Mouse (Mus musculus): Measurements from ENCODE around the gene Mei1. TPM values are rescaled to one million over a fixed set of nuclear protein-coding genes. Genes with fewer than 3 reads are reported as not detected.
A peak's percentile ranks its signal among the peaks of the same experiment; 100 is the strongest.

Mei1 gene
- 0.05 TPM in 1 of 2 replicates, not detected in the other for polyA plus RNA-seq (2015; fragmentation: Nextera tagmentation; extraction: Ambion mirVana)

DNA sequence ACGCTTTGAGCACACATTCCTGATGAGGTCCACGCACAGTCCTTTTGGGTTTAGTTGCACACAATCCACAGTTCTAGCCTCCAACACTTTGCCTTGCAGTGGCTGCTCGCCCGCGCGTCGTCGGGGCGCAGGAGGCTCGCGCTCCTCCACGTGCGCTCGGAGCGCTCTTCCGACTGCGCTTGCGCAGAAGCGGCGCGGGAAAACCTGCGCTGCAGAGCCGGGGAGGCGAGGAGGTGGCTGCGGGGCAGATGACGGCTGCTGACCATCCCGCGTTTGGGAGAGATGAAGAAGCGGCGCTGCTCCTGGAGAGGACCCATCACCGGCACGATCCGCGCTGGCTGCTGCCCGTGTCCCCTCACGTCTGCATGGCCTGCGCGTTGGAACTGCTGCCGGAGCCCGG, at the start of gene Mei1:
Gene Mei1 (plus strand): TSS at position 99 of the 400 bp plus-strand sequence.
- H3K4me3 ChIP-seq = peak within 1 kb of the TSS; percentile 20
- no peak for ATAC-seq (ENCODE audit: insufficient number of reproducible peaks, low FRiP score, low TSS enrichment, low read depth)
- WGBS = 21% methylated on average over 40 of the region's 40 CpGs
- H3K27ac ChIP-seq = no peak within 1 kb of the TSS
- H3K27me3 ChIP-seq = peaks cover 55% of the 10 kb centered on the region
- peaks cover 12% of the 10 kb centered on the region; the same call in 1 of the 2 replicates for H3K4me1 ChIP-seq
- H3K9ac ChIP-seq = no peak within 1 kb of the TSS
- H3K9me3 ChIP-seq = no peaks in the 10 kb centered on the region
- peak within 1 kb of the TSS; percentile 31 for H3K4me2 ChIP-seq
- no peaks in the 10 kb centered on the region for H3K36me3 ChIP-seq

DNA sequence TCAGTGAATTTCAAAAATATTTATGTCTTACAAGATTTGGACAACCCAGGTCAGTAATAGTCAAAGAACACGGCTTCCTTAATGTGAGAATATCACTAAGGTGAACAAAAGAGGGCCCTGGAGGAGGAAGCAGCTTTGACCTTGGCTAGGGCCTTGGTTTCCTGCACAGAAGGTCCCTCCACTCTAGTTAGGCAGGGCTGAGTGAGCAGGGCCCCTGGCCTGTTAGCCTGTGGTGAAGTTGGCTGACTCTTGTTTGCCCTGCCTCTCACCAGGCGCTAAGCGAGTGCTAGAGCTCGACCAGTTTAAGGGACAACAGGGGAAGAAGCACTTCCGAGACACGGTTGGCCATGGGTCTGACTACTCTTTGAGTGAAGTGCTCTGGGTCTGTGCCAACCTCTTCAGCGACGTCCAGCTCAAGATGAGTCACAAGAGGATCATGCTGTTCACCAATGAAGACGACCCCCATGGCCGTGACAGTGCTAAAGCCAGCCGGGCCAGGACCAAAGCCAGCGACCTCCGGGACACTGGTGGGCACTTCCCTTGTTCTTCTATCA, 47.2 kb upstream of the Mei1 start:
- no peak for ATAC-seq (ENCODE audit: insufficient number of reproducible peaks, low FRiP score, low TSS enrichment, low read depth)
- Histone ChIP-seq H3K9ac (no peak overlapping the region), H3K36me3 (peaks cover 74% of the 10 kb centered on the region), H3K4me1 (no peaks in the 10 kb centered on the region), H3K4me3 (no peak overlapping the region), H3K27me3 (no peaks in the 10 kb centered on the region), H3K27ac (no peak overlapping the region), H3K4me2 (no peak overlapping the region), H3K9me3 (no peaks in the 10 kb centered on the region)
- 85% methylated on average over 13 of the region's 13 CpGs for WGBS

DNA sequence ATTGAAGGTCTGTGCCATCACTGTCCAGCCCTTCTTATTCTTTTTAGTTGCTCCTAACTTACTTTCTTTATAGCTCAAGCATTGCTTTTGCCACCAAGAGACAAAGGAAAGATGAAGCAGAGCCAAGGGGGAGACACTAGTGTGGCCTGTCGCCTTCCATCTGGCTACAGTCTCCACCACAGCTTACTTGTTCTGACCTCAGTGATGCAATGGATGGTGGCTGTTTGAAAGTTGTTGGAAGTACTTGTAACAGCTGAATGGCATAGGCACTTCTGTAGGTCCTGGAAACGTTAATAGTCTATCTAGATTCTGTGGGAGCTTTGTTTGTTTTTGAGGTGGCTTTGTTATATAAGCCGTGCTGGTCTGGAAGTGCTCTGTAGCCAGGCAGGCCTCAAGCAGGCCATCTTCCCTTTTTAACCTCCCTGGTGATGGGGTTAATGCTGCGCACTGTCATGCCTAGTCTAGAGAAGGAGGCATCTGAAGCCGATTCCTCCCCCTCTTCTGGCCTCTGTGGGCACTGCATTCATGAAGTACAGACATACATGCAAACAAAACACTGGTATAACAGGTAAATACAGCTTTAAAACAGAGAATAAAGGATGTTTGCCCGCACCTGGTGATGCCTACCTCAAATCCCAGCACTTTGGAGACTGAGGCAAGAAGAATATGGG, 45.7 kb upstream of the Mei1 start:
- Histone ChIP-seq H3K4me1 (no peaks in the 10 kb centered on the region), H3K27me3 (no peaks in the 10 kb centered on the region), H3K4me2 (no peak overlapping the region), H3K9me3 (no peaks in the 10 kb centered on the region), H3K9ac (no peak overlapping the region), H3K27ac (no peak overlapping the region), H3K36me3 (peaks cover 80% of the 10 kb centered on the region), H3K4me3 (no peak overlapping the region)
- 91% methylated on average over 6 of the region's 6 CpGs for WGBS
- no peak for ATAC-seq (ENCODE audit: insufficient number of reproducible peaks, low FRiP score, low TSS enrichment, low read depth)

- WGBS = 92% methylated on average over 7 of the region's 7 CpGs
- Histone ChIP-seq H3K4me1 (no peaks in the 10 kb centered on the region), H3K36me3 (peaks cover 93% of the 10 kb centered on the region), H3K27me3 (no peaks in the 10 kb centered on the region), H3K9me3 (no peaks in the 10 kb centered on the region), H3K27ac (no peak overlapping the region), H3K4me3 (no peak overlapping the region), H3K9ac (no peak overlapping the region), H3K4me2 (no peak overlapping the region)
- ATAC-seq (ENCODE audit: insufficient number of reproducible peaks, low FRiP score, low TSS enrichment, low read depth) = no peak
Observed at GRCm38 (mm10) chr15:82027276-82027675, 42.5 kb upstream of the Mei1 start.

DNA sequence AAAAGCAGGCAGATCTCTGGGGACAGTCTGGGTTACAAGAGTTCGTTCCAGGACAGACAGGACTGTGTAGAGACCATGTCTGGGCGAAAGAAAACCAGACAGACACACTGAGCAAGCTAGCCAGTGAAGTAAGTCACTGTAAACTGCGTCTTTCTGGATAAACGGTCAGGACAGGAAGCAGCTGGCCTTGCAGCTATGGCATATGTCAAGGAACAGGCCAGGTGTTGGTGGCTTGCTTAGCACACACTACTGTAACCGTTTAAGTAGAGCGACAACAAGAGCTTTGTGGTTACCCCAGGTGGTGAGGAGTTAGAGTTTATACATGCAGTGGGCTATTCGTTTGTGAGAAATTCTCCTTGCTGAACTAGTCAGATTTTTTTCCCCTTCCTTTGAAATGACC, 42.1 kb upstream of the Mei1 start:
- H3K27ac ChIP-seq = no peak overlapping the region
- no peak overlapping the region for H3K4me3 ChIP-seq
- no peak overlapping the region for H3K9ac ChIP-seq
- no peaks in the 10 kb centered on the region for H3K27me3 ChIP-seq
- 82% methylated on average over 7 of the region's 7 CpGs for WGBS
- H3K4me1 ChIP-seq = no peaks in the 10 kb centered on the region
- H3K36me3 ChIP-seq = peaks cover 93% of the 10 kb centered on the region
- H3K4me2 ChIP-seq = no peak overlapping the region
- H3K9me3 ChIP-seq = no peaks in the 10 kb centered on the region
- no peak for ATAC-seq (ENCODE audit: insufficient number of reproducible peaks, low FRiP score, low TSS enrichment, low read depth)

DNA sequence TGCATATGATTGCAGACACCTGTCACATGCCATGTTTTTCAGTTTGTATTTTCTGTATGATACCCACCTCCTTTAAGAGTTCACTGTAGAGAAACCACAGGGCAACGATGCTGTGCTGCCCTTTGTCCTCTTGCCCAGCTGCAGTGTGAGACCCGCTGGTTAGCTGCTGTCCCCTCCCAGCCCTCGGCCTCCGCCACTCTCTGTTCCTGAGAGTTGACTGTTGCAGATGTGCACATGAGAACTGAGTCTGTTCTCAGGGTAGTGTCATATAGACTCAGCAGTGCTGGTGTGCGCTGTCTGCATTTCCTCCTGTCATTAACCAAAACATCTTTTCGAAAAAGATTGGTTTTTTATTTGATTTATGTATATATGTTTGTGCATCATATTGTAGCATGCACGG, 37.4 kb upstream of the Mei1 start:
- Histone ChIP-seq H3K4me1 (no peaks in the 10 kb centered on the region), H3K4me3 (no peak overlapping the region), H3K9me3 (no peaks in the 10 kb centered on the region), H3K4me2 (no peak overlapping the region), H3K9ac (no peak overlapping the region), H3K36me3 (peaks cover 79% of the 10 kb centered on the region), H3K27me3 (no peaks in the 10 kb centered on the region), H3K27ac (no peak overlapping the region)
- ATAC-seq (ENCODE audit: insufficient number of reproducible peaks, low FRiP score, low TSS enrichment, low read depth) = no peak
- 90% methylated on average over 7 of the region's 7 CpGs for WGBS

GRCm38 (mm10) chr15:82033762-82034161, 36.0 kb upstream of the Mei1 start, which contains the start of gene Desi1:
Gene Desi1 (minus strand): TSS chr15:82033862.
- Histone ChIP-seq H3K9me3 (no peaks in the 10 kb centered on the region), H3K4me2 (no peak within 1 kb of the TSS), H3K27ac (no peak within 1 kb of the TSS), H3K27me3 (no peaks in the 10 kb centered on the region), H3K36me3 (peaks cover 84% of the 10 kb centered on the region), H3K4me1 (no peaks in the 10 kb centered on the region), H3K9ac (no peak within 1 kb of the TSS), H3K4me3 (no peak within 1 kb of the TSS)
- 92% methylated on average over 4 of the region's 4 CpGs for whole genome bisulfite sequencing
- no peak for ATAC-seq (ENCODE audit: insufficient number of reproducible peaks, low FRiP score, low TSS enrichment, low read depth)

DNA sequence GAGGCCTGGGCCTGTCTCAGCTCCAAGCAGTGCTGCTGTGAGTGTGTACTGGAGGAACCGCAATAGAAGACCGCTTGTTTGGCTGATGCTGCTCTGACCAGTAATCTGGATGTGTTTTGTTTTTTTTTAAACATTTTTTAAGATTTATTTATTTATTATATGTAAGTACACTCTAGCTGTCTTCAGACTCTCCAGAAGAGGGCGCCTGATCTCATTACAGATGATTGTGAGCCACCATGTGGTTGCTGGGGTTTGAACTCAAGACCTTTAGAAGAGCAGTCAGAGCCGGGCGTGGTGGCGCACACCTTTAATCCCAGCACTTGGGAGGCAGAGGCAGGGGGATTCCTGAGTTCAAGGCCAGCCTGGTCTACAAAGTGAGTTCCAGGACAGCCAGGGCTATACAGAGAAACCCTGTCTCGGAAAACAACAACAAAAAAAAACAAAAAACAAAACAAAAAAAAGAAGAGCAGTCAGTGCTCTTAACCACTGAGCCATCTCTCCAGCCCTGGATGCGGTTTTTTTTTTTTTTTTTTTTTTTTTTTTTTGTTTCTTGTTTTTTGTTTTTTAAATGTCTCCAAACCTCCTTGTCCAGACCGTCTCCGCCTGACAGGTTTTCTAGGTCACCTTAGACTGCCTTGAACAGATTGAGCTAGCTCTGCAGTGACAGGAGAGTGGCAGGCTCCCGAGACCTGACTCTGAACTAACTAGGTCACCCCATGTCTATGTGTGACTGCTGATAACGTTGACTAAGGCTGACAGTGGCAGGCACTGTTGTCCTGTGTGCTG, 33.7 kb upstream of the Mei1 start:
- Histone ChIP-seq H3K27ac (no peak overlapping the region), H3K36me3 (peaks cover 84% of the 10 kb centered on the region), H3K4me3 (no peak overlapping the region), H3K4me1 (no peaks in the 10 kb centered on the region), H3K9me3 (no peaks in the 10 kb centered on the region), H3K4me2 (no peak overlapping the region), H3K27me3 (no peaks in the 10 kb centered on the region), H3K9ac (no peak overlapping the region)
- 86% methylated on average over 12 of the region's 12 CpGs for WGBS
- no peak for ATAC-seq (ENCODE audit: insufficient number of reproducible peaks, low FRiP score, low TSS enrichment, low read depth)

DNA sequence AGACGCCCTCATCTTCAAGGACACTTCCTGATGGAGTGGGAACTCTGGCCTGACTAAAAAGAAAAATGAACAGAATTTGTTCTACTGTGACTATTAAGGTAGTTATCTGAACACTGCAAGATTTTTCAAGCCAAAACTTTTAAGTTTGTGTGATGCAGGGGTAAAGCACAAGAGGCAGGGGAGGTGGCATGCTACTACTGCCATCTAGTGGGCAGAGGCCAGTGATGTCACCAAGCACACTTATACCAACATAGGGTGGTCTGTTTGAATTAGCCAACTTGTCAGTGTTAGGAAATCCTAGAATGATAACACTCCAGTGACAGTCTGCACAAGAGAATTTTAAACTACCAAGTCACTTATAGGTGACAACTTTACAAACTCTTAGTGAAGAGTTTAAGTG, 29.1 kb upstream of the Mei1 start:
- no peak for ATAC-seq (ENCODE audit: insufficient number of reproducible peaks, low FRiP score, low TSS enrichment, low read depth)
- H3K9me3 ChIP-seq = no peaks in the 10 kb centered on the region
- H3K9ac ChIP-seq = no peak overlapping the region
- H3K27me3 ChIP-seq = no peaks in the 10 kb centered on the region
- no peak overlapping the region for H3K4me3 ChIP-seq
- WGBS = 95% methylated on average over 1 of the region's 1 CpGs
- peaks cover 64% of the 10 kb centered on the region for H3K36me3 ChIP-seq
- peaks cover 7% of the 10 kb centered on the region for H3K4me1 ChIP-seq
- no peak overlapping the region for H3K4me2 ChIP-seq
- H3K27ac ChIP-seq = no peak overlapping the region

DNA sequence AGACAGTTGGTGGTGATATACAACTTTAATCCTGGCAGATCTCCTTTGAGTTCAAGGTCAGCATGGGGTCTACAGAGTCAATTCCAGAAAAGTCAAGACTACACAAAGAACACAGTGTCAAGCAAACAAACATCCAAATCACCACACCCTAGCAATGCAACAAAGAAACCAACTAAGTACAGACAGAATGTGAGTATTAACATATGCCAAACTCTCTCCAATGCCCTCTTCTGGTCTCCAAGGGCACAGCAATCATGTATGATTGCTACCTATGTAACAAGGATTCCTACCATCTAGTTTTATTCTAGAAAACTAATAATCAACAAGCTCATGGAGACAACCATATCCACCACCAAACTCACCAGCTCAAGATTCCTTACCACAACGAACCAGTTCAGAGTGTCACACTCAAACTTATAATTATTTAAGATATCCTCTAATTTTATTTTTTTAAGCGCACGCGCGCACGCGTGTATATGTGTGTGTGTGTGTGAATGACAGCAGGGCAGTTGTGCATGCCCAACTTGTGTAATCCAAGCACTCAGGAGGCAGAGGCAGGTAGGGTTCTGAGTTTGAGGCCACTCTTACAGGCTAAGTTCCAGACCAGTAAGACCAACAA, 25.5 kb upstream of the Mei1 start:
- H3K9me3 ChIP-seq = no peaks in the 10 kb centered on the region
- H3K4me3 ChIP-seq = no peak overlapping the region
- H3K27me3 ChIP-seq = no peaks in the 10 kb centered on the region
- H3K4me2 ChIP-seq = no peak overlapping the region
- H3K36me3 ChIP-seq = peaks cover 34% of the 10 kb centered on the region
- no peak overlapping the region for H3K27ac ChIP-seq
- 97% methylated on average over 7 of the region's 7 CpGs for WGBS
- no peak for ATAC-seq (ENCODE audit: insufficient number of reproducible peaks, low FRiP score, low TSS enrichment, low read depth)
- H3K4me1 ChIP-seq = peaks cover 20% of the 10 kb centered on the region
- no peak overlapping the region for H3K9ac ChIP-seq

- H3K4me2 ChIP-seq = peak overlapping the region; percentile 84
- no peaks in the 10 kb centered on the region for H3K27me3 ChIP-seq
- peaks cover 15% of the 10 kb centered on the region for H3K36me3 ChIP-seq
- 3% methylated on average over 26 of the region's 26 CpGs for WGBS
- peak overlapping the region; percentile 91; the same call in 1 of the 2 replicates for H3K27ac ChIP-seq
- peaks cover 20% of the 10 kb centered on the region for H3K4me1 ChIP-seq
- no peak for ATAC-seq (ENCODE audit: insufficient number of reproducible peaks, low FRiP score, low TSS enrichment, low read depth)
- H3K9ac ChIP-seq = peak overlapping the region; percentile 99
- peak overlapping the region; percentile 99 for H3K4me3 ChIP-seq
- H3K9me3 ChIP-seq = no peaks in the 10 kb centered on the region
Observed at GRCm38 (mm10) chr15:82046246-82046891, 23.4 kb upstream of the Mei1 start.

All from limb, embryonic 15.5 days (tissue).